Mouse (Mus musculus): ENCODE data around the gene Sgpl1. TPM values are rescaled to one million over a fixed set of nuclear protein-coding genes. Genes with fewer than 3 reads are reported as not detected.

Gene Sgpl1
- polyA plus RNA-seq, 1 experiment: 111 TPM

DNA sequence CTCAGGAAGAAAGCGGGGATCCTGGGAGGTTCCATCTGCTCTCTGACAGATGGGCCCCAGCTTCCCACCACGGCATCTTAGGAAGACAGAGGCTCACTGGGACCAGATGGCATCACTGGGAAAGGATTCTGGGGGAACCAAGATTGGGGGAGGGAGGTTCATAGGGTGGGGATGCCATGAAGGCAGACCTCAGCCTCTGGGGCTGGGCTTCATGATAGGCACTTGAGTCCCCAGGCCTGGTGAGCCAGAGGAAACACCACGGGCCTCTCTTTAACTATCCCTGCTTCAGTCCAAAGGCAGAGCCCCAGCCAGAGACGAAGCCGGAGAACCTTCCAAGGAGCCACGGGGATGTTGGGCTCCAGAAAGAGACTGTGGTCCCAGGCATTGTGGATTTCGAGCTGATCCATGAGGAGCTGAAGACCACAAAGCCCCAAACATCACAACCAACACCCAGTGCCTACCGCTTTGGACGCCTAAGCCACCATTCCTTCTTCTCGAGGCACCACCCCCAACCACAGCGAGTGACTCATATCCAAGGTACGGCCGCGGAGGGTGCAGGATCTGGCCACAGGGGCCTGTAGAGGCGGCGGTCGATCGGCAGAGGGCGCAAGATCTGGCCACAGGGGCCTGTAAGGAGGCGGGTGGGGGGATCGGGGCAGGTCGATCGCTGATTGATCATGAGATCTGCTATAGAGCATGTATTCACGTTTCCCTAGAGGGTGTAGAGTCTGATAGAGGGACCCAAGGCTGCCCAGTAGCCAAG, 28.1 kb upstream of the Sgpl1 start:
- no peak overlapping the region for H3K27ac ChIP-seq (ENCODE audit: insufficient read depth, low read length)
- H3K4me3 ChIP-seq (ENCODE audit: insufficient read depth, low read length): no peak overlapping the region
- H3K4me1 ChIP-seq (ENCODE audit: control insufficient read depth, insufficient read depth, low read length): no peaks in the 10 kb centered on the region
- TF ChIP-seq POLR2A (IDR thresholded peaks at IDR 0.05; ENCODE audit: low read depth, low read length) (peak; percentile 47; the same call in 1 of the 2 replicates), CTCF (IDR thresholded peaks at IDR 0.05; ENCODE audit: borderline replicate concordance, insufficient read depth, low read length) (peak; percentile 48)

DNA sequence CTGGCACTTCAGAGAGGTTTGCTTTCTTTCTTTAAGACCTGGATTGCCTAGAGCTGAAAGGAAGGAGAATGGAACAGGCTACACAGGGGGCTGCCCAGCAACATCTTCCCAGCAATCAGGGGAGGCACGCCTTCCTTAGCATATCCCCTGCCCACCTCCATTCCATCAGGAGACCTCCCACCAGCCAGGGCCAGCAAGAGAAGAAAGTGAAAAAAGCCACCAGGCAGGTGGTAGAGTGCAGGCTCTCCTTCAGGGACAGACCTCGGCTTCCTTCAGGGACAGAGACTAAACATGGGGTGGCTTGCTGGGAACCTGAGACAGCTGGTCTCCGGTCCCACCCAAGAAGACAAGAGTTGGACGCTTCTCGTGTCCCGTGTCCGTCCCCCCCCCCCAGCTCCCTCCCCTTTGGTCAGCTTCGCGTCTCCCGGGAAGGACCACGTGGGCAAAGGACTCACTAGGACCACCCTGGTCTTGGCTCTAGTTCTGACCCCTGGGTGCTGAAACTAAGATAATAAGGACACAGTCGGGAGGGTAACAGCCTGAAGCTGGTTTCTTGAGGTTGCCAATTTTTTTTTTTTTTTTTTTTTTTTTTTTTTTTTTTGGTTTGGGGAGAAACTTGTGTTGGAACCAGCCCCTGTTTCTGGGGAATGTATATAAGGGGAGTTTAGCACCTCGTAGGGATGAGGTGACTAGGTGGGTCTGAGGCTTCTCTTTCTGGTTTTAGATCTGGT, 27.4 kb upstream of the Sgpl1 start:
- Histone ChIP-seq H3K4me3 (ENCODE audit: insufficient read depth, low read length) (no peak overlapping the region), H3K4me1 (ENCODE audit: control insufficient read depth, insufficient read depth, low read length) (no peaks in the 10 kb centered on the region), H3K27ac (ENCODE audit: insufficient read depth, low read length) (no peak overlapping the region)
- TF ChIP-seq POLR2A (IDR thresholded peaks at IDR 0.05; ENCODE audit: low read depth, low read length) (no peak), CTCF (IDR thresholded peaks at IDR 0.05; ENCODE audit: borderline replicate concordance, insufficient read depth, low read length) (no peak)

DNA sequence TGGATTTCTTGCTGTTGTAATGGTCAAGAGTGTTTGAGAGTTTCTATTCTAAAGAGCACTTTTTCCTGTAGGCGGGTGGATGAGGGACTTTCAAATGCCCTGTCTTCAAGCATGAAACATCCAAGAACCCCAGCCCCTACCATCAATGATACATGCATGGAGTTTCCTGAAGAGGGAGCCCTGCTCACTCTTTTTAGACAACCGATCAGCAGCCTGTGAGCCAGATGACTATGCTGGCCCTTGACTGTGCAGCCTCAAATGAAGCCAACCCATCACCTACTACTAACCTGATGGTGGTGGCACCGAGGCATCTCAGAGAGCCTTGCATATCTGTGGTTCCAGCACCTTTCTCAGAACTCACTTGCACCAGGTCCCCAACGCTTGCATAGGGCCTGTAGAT, 25.0 kb upstream of the Sgpl1 start:
- H3K4me1 ChIP-seq (ENCODE audit: control insufficient read depth, insufficient read depth, low read length): no peaks in the 10 kb centered on the region
- H3K27ac ChIP-seq (ENCODE audit: insufficient read depth, low read length): no peak overlapping the region
- no peak overlapping the region for H3K4me3 ChIP-seq (ENCODE audit: insufficient read depth, low read length)
- TF ChIP-seq CTCF (IDR thresholded peaks at IDR 0.05; ENCODE audit: borderline replicate concordance, insufficient read depth, low read length) (no peak), POLR2A (IDR thresholded peaks at IDR 0.05; ENCODE audit: low read depth, low read length) (no peak)

DNA sequence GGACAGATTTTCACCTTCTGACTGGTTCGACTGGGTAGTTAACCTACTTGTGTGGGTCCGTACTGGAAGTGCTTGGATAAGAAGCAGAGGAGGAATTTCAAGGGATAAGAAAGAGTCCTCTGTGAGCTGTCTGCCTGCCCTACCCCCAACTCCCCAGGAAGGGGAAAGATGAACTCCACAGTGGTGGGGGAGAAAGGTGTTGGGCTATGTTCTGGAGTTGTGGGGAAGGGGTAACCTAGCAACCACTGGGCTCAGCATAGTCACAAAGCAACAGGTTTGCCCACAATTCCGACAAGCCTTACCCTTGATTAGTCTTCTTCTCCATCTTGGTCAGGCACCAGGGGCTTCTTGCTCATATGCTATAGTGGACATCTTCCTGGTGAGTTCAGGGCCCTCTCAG, 24.2 kb upstream of the Sgpl1 start, which contains the start of gene Tbata:
Tbata (plus strand) TSS at position 301 of the 400 bp plus-strand sequence.
- TF ChIP-seq POLR2A (IDR thresholded peaks at IDR 0.05; ENCODE audit: low read depth, low read length) (no peak), CTCF (IDR thresholded peaks at IDR 0.05; ENCODE audit: borderline replicate concordance, insufficient read depth, low read length) (no peak)
- H3K27ac ChIP-seq (ENCODE audit: insufficient read depth, low read length): no peak within 1 kb of the TSS
- no peaks in the 10 kb centered on the region for H3K4me1 ChIP-seq (ENCODE audit: control insufficient read depth, insufficient read depth, low read length)
- no peak within 1 kb of the TSS for H3K4me3 ChIP-seq (ENCODE audit: insufficient read depth, low read length)

DNA sequence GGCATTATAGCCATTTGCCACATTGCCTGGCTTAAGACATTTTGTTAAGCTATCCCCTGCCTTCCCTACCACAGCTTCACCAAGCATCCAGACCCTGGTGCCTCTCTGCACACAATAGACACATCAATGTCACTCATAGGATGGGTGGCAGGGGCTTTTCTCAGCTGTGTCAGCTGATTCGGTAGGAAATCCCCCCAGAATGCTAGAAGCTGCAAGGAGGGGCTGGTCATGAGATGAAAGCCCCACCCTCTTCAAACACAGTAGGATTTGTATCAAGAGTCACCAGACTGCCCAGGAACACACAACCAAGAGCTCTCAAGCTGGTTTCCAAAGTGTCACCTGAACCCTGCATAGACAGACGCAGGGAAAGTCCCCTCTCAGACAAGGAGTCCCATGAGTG, 20.9 kb upstream of the Sgpl1 start:
- Histone ChIP-seq H3K4me3 (ENCODE audit: insufficient read depth, low read length) (no peak overlapping the region), H3K27ac (ENCODE audit: insufficient read depth, low read length) (no peak overlapping the region), H3K4me1 (ENCODE audit: control insufficient read depth, insufficient read depth, low read length) (no peaks in the 10 kb centered on the region)
- TF ChIP-seq CTCF (IDR thresholded peaks at IDR 0.05; ENCODE audit: borderline replicate concordance, insufficient read depth, low read length) (no peak), POLR2A (IDR thresholded peaks at IDR 0.05; ENCODE audit: low read depth, low read length) (no peak)

DNA sequence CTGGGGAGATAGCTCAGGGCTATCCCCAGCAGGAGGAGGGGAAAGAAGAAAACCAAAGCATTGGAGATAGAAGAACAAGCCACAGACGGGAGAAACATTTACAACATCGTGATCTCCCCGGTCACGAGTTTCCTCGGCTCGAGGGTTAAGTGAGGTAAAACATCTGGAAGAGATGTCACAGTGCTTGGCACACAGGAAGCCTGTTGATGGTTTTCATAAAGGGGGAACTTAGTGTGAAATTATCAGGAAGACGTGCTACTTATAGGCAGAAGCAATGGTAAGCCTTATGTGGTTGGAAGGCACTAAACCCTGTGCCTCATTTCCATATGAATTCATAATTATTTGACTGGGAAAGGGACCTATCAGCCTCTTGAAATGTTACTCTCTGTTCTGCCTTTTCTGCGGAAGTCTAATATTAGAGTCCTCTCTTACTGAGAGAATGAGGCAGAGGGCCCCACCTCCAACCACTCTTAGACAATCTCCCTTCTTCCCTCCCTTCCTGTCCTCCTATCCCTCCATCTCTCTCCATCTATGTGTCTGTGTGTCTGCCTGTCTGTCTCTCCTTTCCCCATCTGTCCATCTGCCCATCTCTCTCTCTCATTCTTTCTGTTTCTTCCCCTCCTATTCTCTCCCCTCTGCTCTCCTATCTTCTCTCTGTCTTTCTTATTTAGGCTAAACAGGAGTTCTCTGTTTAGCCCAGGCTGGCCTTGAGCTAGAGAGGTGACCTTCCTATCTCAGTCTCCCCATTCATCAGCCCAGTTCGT, 20.0 kb upstream of the Sgpl1 start:
- Histone ChIP-seq H3K4me1 (ENCODE audit: control insufficient read depth, insufficient read depth, low read length) (no peaks in the 10 kb centered on the region), H3K27ac (ENCODE audit: insufficient read depth, low read length) (no peak overlapping the region), H3K4me3 (ENCODE audit: insufficient read depth, low read length) (no peak overlapping the region)
- no peak for TF ChIP-seq CTCF (IDR thresholded peaks at IDR 0.05; ENCODE audit: borderline replicate concordance, insufficient read depth, low read length)
- no peak for TF ChIP-seq POLR2A (IDR thresholded peaks at IDR 0.05; ENCODE audit: low read depth, low read length)

DNA sequence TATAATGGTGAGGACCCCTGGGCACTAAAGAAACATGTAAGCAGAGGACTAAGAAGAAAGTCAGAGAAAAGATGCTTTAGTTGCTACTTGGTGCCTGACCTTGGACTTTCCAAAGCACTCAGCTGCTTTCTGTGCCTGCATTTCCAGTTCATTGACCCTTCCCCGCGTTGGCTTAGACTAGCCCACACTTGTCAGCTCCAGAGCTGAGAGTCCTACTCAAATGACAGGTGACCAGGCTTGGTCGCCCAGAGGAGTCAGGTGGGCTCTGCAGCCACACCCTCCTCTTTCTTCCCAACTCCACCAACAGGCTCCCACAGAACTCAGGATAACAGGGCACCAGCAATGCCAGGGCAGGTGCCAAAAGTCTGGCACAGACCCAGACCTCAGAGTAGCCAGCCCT, 14.9 kb upstream of the Sgpl1 start:
- Histone ChIP-seq H3K4me3 (ENCODE audit: insufficient read depth, low read length) (no peak overlapping the region), H3K4me1 (ENCODE audit: control insufficient read depth, insufficient read depth, low read length) (no peaks in the 10 kb centered on the region), H3K27ac (ENCODE audit: insufficient read depth, low read length) (no peak overlapping the region)
- TF ChIP-seq POLR2A (IDR thresholded peaks at IDR 0.05; ENCODE audit: low read depth, low read length) (no peak), CTCF (IDR thresholded peaks at IDR 0.05; ENCODE audit: borderline replicate concordance, insufficient read depth, low read length) (no peak)

DNA sequence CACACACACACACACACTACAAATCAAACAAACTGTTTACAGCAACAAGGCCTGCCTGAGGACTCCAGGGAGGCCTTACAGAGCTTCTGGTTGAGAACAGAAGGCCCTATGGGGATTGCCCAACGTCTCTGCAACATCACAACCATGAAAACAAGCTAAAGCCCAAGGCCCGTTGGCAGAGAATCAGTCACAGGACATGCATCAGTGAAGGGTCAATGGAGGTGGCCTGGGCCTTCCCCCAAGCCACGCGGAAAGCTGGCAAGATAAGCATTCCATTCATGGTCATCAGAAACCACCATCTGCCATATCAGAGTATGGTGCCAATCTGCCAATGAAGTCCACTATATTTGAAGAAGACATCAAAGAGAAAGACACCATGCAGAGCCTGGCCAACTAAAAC, 13.2 kb upstream of the Sgpl1 start:
- H3K4me3 ChIP-seq (ENCODE audit: insufficient read depth, low read length): no peak overlapping the region
- H3K27ac ChIP-seq (ENCODE audit: insufficient read depth, low read length): no peak overlapping the region
- TF ChIP-seq CTCF (IDR thresholded peaks at IDR 0.05; ENCODE audit: borderline replicate concordance, insufficient read depth, low read length) (no peak), POLR2A (IDR thresholded peaks at IDR 0.05; ENCODE audit: low read depth, low read length) (no peak)
- no peaks in the 10 kb centered on the region for H3K4me1 ChIP-seq (ENCODE audit: control insufficient read depth, insufficient read depth, low read length)

DNA sequence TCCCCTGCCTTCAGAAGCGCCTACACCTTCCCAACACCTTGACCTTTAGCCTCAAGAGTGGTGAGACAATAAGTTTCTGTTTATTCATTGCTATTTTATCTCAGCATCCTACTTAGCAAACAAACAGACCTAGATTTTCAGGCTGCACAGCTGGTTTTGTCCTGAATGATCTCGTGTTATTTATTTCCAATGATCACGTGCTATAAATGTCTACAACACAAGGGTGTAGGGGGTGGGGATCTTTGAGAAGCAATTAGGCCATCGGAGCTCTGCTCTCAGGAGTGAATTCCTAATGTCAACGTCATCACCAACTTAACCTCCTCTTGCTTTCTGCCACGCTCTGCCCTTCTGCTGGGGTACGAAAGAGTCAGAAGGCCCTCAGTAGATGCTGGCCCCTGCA, 12.6 kb upstream of the Sgpl1 start:
- no peak overlapping the region for H3K27ac ChIP-seq (ENCODE audit: insufficient read depth, low read length)
- TF ChIP-seq CTCF (IDR thresholded peaks at IDR 0.05; ENCODE audit: borderline replicate concordance, insufficient read depth, low read length) (no peak), POLR2A (IDR thresholded peaks at IDR 0.05; ENCODE audit: low read depth, low read length) (no peak)
- no peak overlapping the region for H3K4me3 ChIP-seq (ENCODE audit: insufficient read depth, low read length)
- no peaks in the 10 kb centered on the region for H3K4me1 ChIP-seq (ENCODE audit: control insufficient read depth, insufficient read depth, low read length)

Measured in embryonic fibroblast, embryonic 13.5 days (primary cell).